Mouse (Mus musculus): ENCODE measurements at regions not wholly inside any gene's neighbourhood (a gene's known extent, or its start where the extent isn't known, plus 50 kb on each side); places are given as distances from the start of the nearest gene placed in this dataset.
A peak's percentile ranks its signal among the peaks of the same experiment; 100 is the strongest.

DNA sequence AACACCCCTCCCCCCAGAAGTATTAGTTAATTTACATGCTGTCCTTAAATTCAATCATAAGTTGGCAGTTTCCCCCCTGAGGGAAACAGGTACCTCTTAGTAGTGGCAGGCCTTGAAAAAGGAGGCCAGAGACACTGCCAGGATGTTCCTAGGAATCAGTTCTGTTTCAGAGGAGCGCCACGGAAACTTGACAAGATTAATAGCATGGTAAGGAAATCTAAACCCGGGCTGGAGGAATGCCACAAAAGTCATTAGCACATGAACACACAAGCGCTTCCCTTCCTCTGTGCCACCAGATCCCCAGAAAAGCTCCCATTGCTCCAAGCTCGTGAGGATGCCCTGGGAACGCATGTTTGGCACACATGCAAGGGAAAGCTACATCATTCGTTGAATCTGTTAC lies 59.4 kb upstream of the Neo1 start:
- WGBS, result 56% methylated on average over 7 of the region's 7 CpGs
- Histone ChIP-seq H3K9ac (ENCODE audit: low read length) (no peak overlapping the region), H3K4me1 (ENCODE audit: control insufficient read depth, insufficient read depth, low read length) (peaks cover 7% of the 10 kb centered on the region), H3K27me3 (ENCODE audit: control insufficient read depth, insufficient read depth, low read length) (no peaks in the 10 kb centered on the region), H3K4me2 (ENCODE audit: low read depth, low read length) (no peak overlapping the region), H3K4me3 (replicated peaks; ENCODE audit: low read length) (no peak overlapping the region), H3K9me3 (replicated peaks; ENCODE audit: control insufficient read depth, low read length) (no peaks in the 10 kb centered on the region), H3K36me3 (ENCODE audit: control insufficient read depth, insufficient read depth, low read length) (no peaks in the 10 kb centered on the region), H3K27ac (ENCODE audit: low read length) (no peak overlapping the region)
- ATAC-seq (ENCODE audit: insufficient read depth, low FRiP score), result no peak

DNA sequence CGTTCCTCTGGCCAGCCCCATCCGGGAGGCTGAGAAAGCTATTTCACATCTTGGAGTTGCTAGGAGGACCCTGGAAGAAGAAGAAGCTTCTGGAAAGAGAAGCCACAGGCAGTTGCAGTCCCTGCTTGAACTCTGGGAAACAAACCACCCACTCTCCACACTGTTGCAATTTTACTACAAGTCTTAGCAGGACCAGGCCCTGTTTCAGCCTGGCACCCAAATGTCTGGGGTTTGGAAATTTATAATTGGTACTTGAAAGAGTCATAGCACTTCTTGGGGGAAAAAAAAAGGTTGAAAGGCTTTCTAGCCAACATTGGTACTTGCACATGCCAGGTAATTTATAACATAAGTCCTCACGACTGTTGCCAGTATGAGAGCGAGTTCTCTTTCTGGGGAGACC lies 57.9 kb upstream of the Neo1 start:
- Histone ChIP-seq H3K9ac (ENCODE audit: low read length) (no peak overlapping the region), H3K36me3 (ENCODE audit: control insufficient read depth, insufficient read depth, low read length) (no peaks in the 10 kb centered on the region), H3K9me3 (replicated peaks; ENCODE audit: control insufficient read depth, low read length) (no peaks in the 10 kb centered on the region), H3K4me3 (replicated peaks; ENCODE audit: low read length) (no peak overlapping the region), H3K4me1 (ENCODE audit: control insufficient read depth, insufficient read depth, low read length) (peaks cover 7% of the 10 kb centered on the region), H3K27ac (ENCODE audit: low read length) (no peak overlapping the region), H3K4me2 (ENCODE audit: low read depth, low read length) (no peak overlapping the region), H3K27me3 (ENCODE audit: control insufficient read depth, insufficient read depth, low read length) (no peaks in the 10 kb centered on the region)
- 67% methylated on average over 4 of the region's 4 CpGs for WGBS
- no peak for ATAC-seq (ENCODE audit: insufficient read depth, low FRiP score)

- Histone ChIP-seq H3K36me3 (ENCODE audit: control insufficient read depth, insufficient read depth, low read length) (no peaks in the 10 kb centered on the region), H3K4me3 (replicated peaks; ENCODE audit: low read length) (no peak overlapping the region), H3K4me2 (ENCODE audit: low read depth, low read length) (no peak overlapping the region), H3K4me1 (ENCODE audit: control insufficient read depth, insufficient read depth, low read length) (peaks cover 11% of the 10 kb centered on the region; the same call in 1 of the 2 replicates), H3K27ac (ENCODE audit: low read length) (no peak overlapping the region), H3K9ac (ENCODE audit: low read length) (no peak overlapping the region), H3K27me3 (ENCODE audit: control insufficient read depth, insufficient read depth, low read length) (no peaks in the 10 kb centered on the region), H3K9me3 (replicated peaks; ENCODE audit: control insufficient read depth, low read length) (no peaks in the 10 kb centered on the region)
- ATAC-seq (ENCODE audit: insufficient read depth, low FRiP score), result no peak
- WGBS, result 92% methylated on average over 3 of the region's 3 CpGs
Measured at GRCm38 (mm10) chr9:59091179-59091578, 54.9 kb upstream of the Neo1 start.

DNA sequence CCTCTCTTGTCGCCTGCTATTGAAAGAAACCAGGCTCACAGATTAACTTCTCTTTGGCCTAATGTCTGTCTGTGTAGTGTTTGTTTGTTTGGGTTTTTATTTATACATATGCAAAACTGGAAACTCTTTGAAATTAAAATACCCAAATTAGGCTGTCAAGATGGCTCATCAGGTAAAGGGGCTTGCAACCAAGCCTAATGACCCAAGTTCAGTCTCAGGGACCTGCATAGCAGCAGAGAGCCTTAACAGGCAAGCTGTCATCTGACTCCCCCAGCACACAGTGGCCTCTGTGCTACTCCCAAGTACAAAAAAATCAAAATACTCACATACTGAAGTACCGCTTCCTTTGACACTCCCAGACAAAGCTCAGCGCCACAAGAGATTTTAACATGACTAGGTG lies 51.5 kb upstream of the Neo1 start:
- no peaks in the 10 kb centered on the region for H3K9me3 ChIP-seq (replicated peaks; ENCODE audit: control insufficient read depth, low read length)
- ATAC-seq (ENCODE audit: insufficient read depth, low FRiP score), result no peak
- H3K4me3 ChIP-seq (replicated peaks; ENCODE audit: low read length), result no peak overlapping the region
- H3K27ac ChIP-seq (ENCODE audit: low read length), result no peak overlapping the region
- no peak overlapping the region for H3K9ac ChIP-seq (ENCODE audit: low read length)
- H3K36me3 ChIP-seq (ENCODE audit: control insufficient read depth, insufficient read depth, low read length), result no peaks in the 10 kb centered on the region
- peaks cover 11% of the 10 kb centered on the region; the same call in 1 of the 2 replicates for H3K4me1 ChIP-seq (ENCODE audit: control insufficient read depth, insufficient read depth, low read length)
- no peak overlapping the region for H3K4me2 ChIP-seq (ENCODE audit: low read depth, low read length)
- 63% methylated on average over 3 of the region's 3 CpGs for WGBS
- no peaks in the 10 kb centered on the region for H3K27me3 ChIP-seq (ENCODE audit: control insufficient read depth, insufficient read depth, low read length)

- Histone ChIP-seq H3K27ac (ENCODE audit: low read length) (no peak overlapping the region), H3K9me3 (replicated peaks; ENCODE audit: control insufficient read depth, low read length) (no peaks in the 10 kb centered on the region), H3K4me3 (replicated peaks; ENCODE audit: low read length) (no peak overlapping the region), H3K9ac (ENCODE audit: low read length) (no peak overlapping the region), H3K36me3 (ENCODE audit: control insufficient read depth, insufficient read depth, low read length) (no peaks in the 10 kb centered on the region), H3K4me2 (ENCODE audit: low read depth, low read length) (0 out of 2 replicates have a peak overlapping the region, but pooled peaks have one; percentile 4), H3K27me3 (ENCODE audit: control insufficient read depth, insufficient read depth, low read length) (no peaks in the 10 kb centered on the region), H3K4me1 (ENCODE audit: control insufficient read depth, insufficient read depth, low read length) (peaks cover 11% of the 10 kb centered on the region; the same call in 1 of the 2 replicates)
- WGBS, result 44% methylated on average over 9 of the region's 9 CpGs
- no peak for ATAC-seq (ENCODE audit: insufficient read depth, low FRiP score)
Measured at GRCm38 (mm10) chr9:59087112-59087511, 50.9 kb upstream of the Neo1 start.

DNA sequence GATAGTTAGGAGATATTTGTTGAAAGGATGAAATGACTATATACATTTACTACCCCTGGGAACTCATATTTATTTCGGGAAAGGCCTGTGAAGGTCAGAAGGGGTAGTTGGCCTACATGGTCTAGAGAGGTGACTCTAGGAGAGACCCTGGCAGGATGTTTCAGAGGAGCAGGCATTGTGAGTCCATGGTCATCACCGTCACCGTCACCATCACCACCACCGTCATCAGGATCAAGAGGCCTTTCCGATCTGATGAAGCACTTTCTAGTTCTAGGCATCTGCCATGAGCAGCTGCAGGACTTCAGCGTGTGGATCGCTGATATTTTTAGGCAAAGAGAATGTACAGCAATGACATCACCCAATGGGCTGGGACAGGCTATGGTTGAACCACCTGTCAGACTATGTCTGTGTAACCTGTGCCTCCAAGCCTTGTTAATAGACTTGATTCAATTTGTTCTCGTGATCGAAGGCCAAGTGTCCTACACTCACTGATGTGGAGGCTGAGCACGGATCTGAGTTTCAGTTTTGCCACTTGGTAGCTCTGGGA lies 50.4 kb upstream of the Neo1 start:
- no peaks in the 10 kb centered on the region for H3K27me3 ChIP-seq (ENCODE audit: control insufficient read depth, insufficient read depth, low read length)
- 85% methylated on average over 10 of the region's 10 CpGs for WGBS
- no peak overlapping the region for H3K4me3 ChIP-seq (replicated peaks; ENCODE audit: low read length)

More for the DNA sequence above, 50.4 kb upstream of the Neo1 start:
- Histone ChIP-seq H3K9me3 (replicated peaks; ENCODE audit: control insufficient read depth, low read length) (no peaks in the 10 kb centered on the region), H3K9ac (ENCODE audit: low read length) (no peak overlapping the region), H3K4me1 (ENCODE audit: control insufficient read depth, insufficient read depth, low read length) (peaks cover 11% of the 10 kb centered on the region; the same call in 1 of the 2 replicates), H3K36me3 (ENCODE audit: control insufficient read depth, insufficient read depth, low read length) (no peaks in the 10 kb centered on the region), H3K27ac (ENCODE audit: low read length) (no peak overlapping the region), H3K4me2 (ENCODE audit: low read depth, low read length) (no peak overlapping the region)
- ATAC-seq (ENCODE audit: insufficient read depth, low FRiP score), result no peak
